Mouse (Mus musculus) neural tube, embryonic 11.5 days (tissue): ENCODE data around the gene Scgn. TPM values are rescaled to one million over a fixed set of nuclear protein-coding genes. Genes with fewer than 3 reads are reported as not detected.

Source experiments
- ATAC-seq: fragments of 200-750 bp; cut with Nextera tagmentation; 2 replicates; pipeline ENCODE4 v1.8.0; 2017; ENCODE audit warnings: moderate number of reproducible peaks, mild to moderate bottlenecking, moderate TSS enrichment, moderate library complexity; ENCODE audit not compliant: insufficient read depth, low FRiP score, low TSS enrichment
- DNase-seq: peaks from one replicate; pipeline ENCODE4 v3.0.0-alpha.2; 2015; ENCODE audit warnings: low spot score
- H3K27ac ChIP-seq: fragments of 300-500 bp; sonication (generic); 2 replicates; pipeline ENCODE4 v1.5.1; 2014; ENCODE audit warnings: low read depth, mild to moderate bottlenecking, low read length
- H3K27me3 ChIP-seq: fragments of 300-500 bp; sonication (generic); 2 replicates; pipeline ENCODE4 v1.6.1; 2014; ENCODE audit warnings: mild to moderate bottlenecking, low read length, mixed read lengths; ENCODE audit not compliant: control insufficient read depth, insufficient read depth
- H3K36me3 ChIP-seq: fragments of 300-500 bp; sonication (generic); 2 replicates; pipeline ENCODE4 v1.6.1; 2014; ENCODE audit warnings: mild to moderate bottlenecking, low read length, moderate library complexity, mixed read lengths; ENCODE audit not compliant: control insufficient read depth, insufficient read depth
- H3K4me1 ChIP-seq: fragments of 300-500 bp; sonication (generic); 2 replicates; pipeline ENCODE4 v1.6.1; 2014; ENCODE audit warnings: low read length, mixed read lengths; ENCODE audit not compliant: control insufficient read depth, insufficient read depth
- H3K4me2 ChIP-seq: fragments of 300-500 bp; sonication (generic); 2 replicates; pipeline ENCODE4 v1.6.1; 2014; ENCODE audit warnings: low read depth, mild to moderate bottlenecking, moderate library complexity
- H3K4me3 ChIP-seq: fragments of 300-500 bp; sonication (generic); 2 replicates; pipeline ENCODE4 v1.5.1; 2014; ENCODE audit warnings: low read depth, low read length
- H3K9ac ChIP-seq: fragments of 300-500 bp; sonication (generic); 2 replicates; pipeline ENCODE4 v1.6.1; 2014; ENCODE audit warnings: mild to moderate bottlenecking, low read length
- H3K9me3 ChIP-seq: fragments of 300-500 bp; sonication (generic); 2 replicates; pipeline ENCODE4 v1.6.1; 2016; ENCODE audit warnings: low read length; ENCODE audit not compliant: control insufficient read depth
- WGBS: fragments of 180-500 bp; shearing (Covaris S2); extraction: QIAGEN DNeasy Blood & Tissue Kit; methylation state at CpG from one replicate; pipeline ENCODE4 v1.1.7; 2014; 5-methylcytosine and 5-hydroxymethylcytosine counted together
- polyA plus RNA-seq: library from polyadenylated mRNA; unstranded; fragments of >200 nt; fragmentation: Nextera tagmentation; extraction: Ambion mirVana; gene quantifications from 2 replicates; pipeline ENCODE4 v1.2.1, GENCODE M21; 2014

The Scgn gene
- polyA plus RNA-seq, 1 experiment from 2014 or later, result 0.73 TPM

DNA sequence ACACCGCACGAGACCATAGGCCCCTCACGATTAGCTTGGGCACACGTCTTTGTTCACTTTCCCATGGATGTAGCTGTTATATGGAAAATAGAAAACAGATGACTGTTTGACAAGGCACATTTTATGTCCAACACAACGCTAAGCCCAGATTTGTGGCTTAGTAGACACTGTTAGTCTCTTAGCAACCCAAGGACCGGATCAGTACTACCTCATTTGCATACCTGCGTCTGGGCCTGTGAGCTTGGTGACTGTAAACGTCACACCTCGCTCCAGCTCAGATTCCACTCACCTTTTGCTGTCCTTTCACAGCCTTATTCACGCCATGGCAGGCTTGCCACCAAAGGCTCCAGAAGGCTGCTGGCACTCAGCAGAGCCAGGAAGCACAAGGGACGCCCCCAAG, 60.1 kb downstream of the Scgn start:
- WGBS, result 72% methylated on average over 11 of the region's 11 CpGs
- H3K4me3 ChIP-seq, result no peak overlapping the region
- H3K9me3 ChIP-seq, result no peaks in the 10 kb centered on the region
- no peak for DNase-seq
- no peak overlapping the region for H3K9ac ChIP-seq
- no peak overlapping the region for H3K4me2 ChIP-seq
- no peaks in the 10 kb centered on the region for H3K4me1 ChIP-seq
- no peaks in the 10 kb centered on the region for H3K27me3 ChIP-seq
- no peaks in the 10 kb centered on the region for H3K36me3 ChIP-seq
- no peak overlapping the region for H3K27ac ChIP-seq
- no peak for ATAC-seq

DNA sequence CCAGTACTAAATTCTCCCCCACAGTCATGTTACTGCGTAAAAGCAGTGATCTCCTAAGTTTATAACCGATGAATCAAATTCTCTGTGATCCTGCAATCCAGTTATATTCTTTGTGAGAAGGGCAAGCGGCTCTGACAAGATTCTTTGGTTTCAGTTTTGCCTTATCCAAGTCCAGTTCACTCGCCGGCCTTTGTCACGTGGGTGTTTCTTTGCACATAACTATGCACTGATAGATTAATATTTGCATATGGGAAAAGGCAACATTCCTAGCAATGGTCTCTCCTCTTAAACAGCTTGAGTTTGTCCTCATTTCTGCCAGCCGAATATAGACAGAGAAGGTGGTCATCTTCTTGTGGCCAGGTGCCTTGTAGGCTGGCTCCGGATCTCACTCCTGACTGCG, 60.6 kb downstream of the Scgn start:
- Histone ChIP-seq H3K9ac (no peak overlapping the region), H3K4me2 (no peak overlapping the region), H3K27me3 (no peaks in the 10 kb centered on the region), H3K27ac (no peak overlapping the region), H3K4me3 (no peak overlapping the region), H3K9me3 (no peaks in the 10 kb centered on the region), H3K4me1 (no peaks in the 10 kb centered on the region), H3K36me3 (no peaks in the 10 kb centered on the region)
- 91% methylated on average over 9 of the region's 9 CpGs for WGBS
- no peak for DNase-seq
- ATAC-seq, result no peak

DNA sequence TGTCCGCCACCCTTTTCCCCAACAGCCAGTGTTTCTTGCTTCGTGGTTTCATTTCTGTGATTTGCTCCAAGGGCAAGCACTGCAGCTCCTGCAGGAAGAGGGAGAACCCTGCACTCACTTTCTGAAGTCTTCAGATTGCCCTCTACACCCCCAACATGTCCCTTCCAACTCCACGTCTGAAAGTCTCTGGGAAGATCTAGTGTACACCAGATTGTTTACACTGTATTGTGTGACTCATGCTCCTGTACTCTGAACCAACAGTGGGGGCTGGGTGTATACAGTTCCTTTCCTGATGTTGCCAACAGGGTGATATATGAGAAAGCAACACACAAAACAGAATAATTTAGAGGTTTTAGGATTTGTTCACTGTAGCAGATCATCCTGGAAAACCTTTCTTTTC, 62.4 kb downstream of the Scgn start:
- Histone ChIP-seq H3K9me3 (no peaks in the 10 kb centered on the region), H3K27me3 (no peaks in the 10 kb centered on the region), H3K4me2 (no peak overlapping the region), H3K4me1 (no peaks in the 10 kb centered on the region), H3K27ac (no peak overlapping the region), H3K4me3 (no peak overlapping the region), H3K9ac (no peak overlapping the region), H3K36me3 (no peaks in the 10 kb centered on the region)
- no peak for ATAC-seq
- DNase-seq, result no peak
- 69% methylated on average over 3 of the region's 3 CpGs for WGBS

DNA sequence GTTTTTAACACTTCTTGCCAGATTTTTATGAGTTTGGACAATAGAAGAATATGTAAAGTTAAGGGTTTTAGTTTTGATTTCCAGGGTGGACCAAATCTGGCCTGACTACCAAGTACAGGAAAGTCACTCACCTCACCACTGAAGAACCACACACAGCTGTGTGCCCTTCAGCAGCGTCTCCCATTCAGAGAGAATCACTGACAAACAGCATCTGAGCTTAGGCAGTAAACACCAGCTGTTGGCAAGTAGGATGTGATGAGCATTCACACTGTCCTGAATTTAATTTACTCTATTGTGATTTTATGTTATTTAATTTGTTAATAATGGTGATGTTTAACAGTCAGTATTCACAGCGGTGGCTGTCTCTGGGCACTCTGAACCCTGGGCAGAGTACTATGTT, 65.2 kb downstream of the Scgn start:
- no peaks in the 10 kb centered on the region for H3K9me3 ChIP-seq
- no peaks in the 10 kb centered on the region for H3K4me1 ChIP-seq
- no peak overlapping the region for H3K27ac ChIP-seq
- H3K36me3 ChIP-seq, result no peaks in the 10 kb centered on the region
- ATAC-seq (no peak), DNase-seq (no peak)
- no peak overlapping the region for H3K4me3 ChIP-seq
- H3K4me2 ChIP-seq, result no peak overlapping the region
- no peak overlapping the region for H3K9ac ChIP-seq
- H3K27me3 ChIP-seq, result no peaks in the 10 kb centered on the region
- 75% methylated on average over 2 of the region's 2 CpGs for WGBS

DNA sequence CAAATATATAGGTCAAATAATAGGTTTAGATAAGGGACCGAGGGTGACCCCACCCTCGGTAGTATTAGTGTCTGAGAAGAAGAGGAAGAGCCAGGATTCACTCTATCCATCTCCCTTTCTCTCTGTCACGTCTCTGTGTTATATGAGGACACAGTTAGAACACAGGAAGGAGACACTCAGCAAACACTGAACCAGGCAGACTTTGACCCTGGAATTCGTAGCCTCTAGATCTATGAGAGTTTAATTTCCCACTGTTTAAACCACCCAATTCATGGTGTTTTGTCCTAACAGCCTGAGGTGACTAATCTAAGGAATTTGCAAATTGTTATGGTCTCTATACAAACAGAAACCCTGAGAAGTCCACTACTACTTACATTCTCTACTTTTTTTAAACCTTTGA, 73.3 kb downstream of the Scgn start:
- WGBS, result 86% methylated on average over 4 of the region's 4 CpGs
- Histone ChIP-seq H3K27ac (no peak overlapping the region), H3K4me2 (no peak overlapping the region), H3K27me3 (no peaks in the 10 kb centered on the region), H3K9me3 (no peaks in the 10 kb centered on the region), H3K9ac (no peak overlapping the region), H3K4me1 (no peaks in the 10 kb centered on the region), H3K36me3 (no peaks in the 10 kb centered on the region), H3K4me3 (no peak overlapping the region)
- ATAC-seq, result no peak
- DNase-seq, result no peak

DNA sequence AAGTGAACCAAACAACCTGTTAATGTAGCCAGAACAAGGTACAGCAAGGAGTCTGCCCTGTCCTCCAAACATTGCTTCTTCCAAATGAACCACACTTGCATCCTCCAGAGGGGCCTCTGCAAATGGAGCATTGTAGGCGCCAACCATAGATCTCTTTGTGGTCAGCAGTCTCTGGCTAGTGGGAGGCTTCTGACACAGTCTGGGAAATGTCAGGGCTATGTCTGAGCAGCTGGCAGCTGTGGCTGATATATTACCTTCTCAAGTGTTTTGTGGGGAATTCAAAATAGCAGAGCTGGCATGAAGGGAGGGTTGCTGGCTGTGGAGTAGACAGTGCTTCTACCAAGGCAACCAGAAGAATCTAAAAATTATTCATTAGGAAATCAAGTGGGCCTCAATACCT, 74.9 kb downstream of the Scgn start:
- H3K4me2 ChIP-seq, result no peak overlapping the region
- no peaks in the 10 kb centered on the region for H3K36me3 ChIP-seq
- H3K9ac ChIP-seq, result no peak overlapping the region
- no peaks in the 10 kb centered on the region for H3K4me1 ChIP-seq
- H3K4me3 ChIP-seq, result no peak overlapping the region
- WGBS, result 66% methylated on average over 1 of the region's 1 CpGs
- DNase-seq, result no peak
- no peaks in the 10 kb centered on the region for H3K27me3 ChIP-seq
- no peak overlapping the region for H3K27ac ChIP-seq
- no peaks in the 10 kb centered on the region for H3K9me3 ChIP-seq
- no peak for ATAC-seq

DNA sequence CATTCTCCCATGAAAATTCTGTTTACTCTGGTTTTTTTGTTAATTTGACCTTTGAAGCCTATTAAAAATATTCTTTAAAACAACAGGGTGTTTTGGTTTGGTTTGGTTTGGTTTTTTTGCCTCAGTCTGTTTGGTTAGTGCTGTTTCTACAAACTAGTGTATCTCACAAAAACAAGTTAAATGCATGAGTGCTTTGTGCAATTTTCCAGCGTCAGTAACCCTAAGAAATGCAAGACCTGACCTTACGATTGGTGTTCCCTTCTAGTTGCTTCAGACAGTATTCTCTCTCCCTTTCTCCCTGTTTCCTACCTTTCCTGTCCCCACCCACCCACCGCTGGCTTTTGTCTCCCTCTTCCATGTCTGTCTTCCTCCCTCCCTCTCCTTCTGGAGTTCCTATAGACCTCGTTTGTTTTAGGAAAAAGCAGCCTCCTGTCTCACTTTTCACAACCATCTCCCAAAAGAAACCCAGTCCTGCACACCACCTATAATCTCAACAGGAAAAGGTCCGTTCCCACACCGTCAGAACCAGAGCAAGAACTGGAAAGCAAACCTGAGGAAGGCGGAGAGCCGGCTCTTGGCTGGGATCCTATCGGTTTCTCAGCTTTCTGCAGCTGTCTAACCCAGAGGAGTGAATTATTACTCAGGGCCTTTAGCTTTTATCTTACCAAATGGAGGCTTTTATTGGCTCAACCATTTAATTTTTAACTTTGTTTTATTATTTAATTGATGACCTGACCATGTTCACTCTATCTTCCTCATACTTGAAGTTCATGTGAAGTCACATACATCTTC, 76.4 kb downstream of the Scgn start, which contains the start of gene Slc17a4:
Gene Slc17a4 (minus strand): TSS at position 634 of the 792 bp plus-strand sequence.
- Histone ChIP-seq H3K4me3 (no peak within 1 kb of the TSS), H3K27me3 (no peaks in the 10 kb centered on the region), H3K27ac (no peak within 1 kb of the TSS), H3K4me2 (no peak within 1 kb of the TSS), H3K9me3 (no peaks in the 10 kb centered on the region), H3K4me1 (no peaks in the 10 kb centered on the region), H3K9ac (no peak within 1 kb of the TSS), H3K36me3 (no peaks in the 10 kb centered on the region)
- ATAC-seq (no peak), DNase-seq (no peak)
- WGBS, result 69% methylated on average over 9 of the region's 9 CpGs

DNA sequence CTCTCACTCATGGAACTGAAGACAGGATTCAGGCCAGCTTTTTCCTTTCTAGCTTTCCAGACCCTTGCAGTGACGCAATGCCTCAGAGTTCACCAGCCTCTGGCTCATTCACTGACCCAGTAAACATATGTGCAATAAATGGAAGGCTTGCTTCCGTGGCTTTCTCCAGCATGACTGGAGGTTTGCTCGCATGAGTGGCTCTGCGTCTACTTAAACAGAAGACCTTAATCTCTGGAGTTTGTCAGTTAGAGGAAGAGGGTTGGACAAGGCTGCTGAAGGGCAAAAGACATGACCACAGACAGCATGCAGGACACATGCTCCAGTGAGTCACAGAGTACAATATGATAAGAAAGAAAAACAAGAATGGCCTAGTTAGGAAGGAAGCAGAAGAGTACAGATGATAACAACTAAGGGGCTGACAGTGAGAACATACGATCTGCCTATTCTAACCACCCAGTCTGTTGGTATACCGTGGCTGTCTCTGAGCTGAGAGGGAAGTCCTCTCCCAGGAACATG, 77.2 kb downstream of the Scgn start:
- Histone ChIP-seq H3K4me2 (no peak overlapping the region), H3K4me1 (no peaks in the 10 kb centered on the region), H3K4me3 (no peak overlapping the region), H3K27ac (no peak overlapping the region), H3K27me3 (no peaks in the 10 kb centered on the region), H3K9me3 (no peaks in the 10 kb centered on the region), H3K9ac (no peak overlapping the region), H3K36me3 (no peaks in the 10 kb centered on the region)
- DNase-seq (no peak), ATAC-seq (no peak)
- 49% methylated on average over 6 of the region's 6 CpGs for WGBS

DNA sequence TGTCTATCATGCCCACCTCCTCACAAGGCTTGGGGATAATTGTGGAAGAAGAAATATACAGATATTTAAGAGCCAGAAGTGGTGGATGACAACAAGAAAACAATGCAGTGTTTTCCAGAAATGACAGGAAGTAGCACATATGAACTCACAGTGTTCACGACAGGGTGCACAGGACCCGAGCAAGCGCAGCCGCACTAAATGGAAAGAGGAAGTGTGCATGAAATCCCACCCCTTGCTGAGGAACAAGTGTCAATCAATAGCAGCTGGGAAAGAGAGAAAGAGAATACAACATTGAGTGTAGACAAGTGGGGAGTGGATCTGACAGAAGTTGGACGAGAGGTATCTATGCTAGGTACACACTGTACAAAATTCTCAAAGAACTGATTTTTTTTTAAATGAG, 79.7 kb downstream of the Scgn start:
- H3K9me3 ChIP-seq, result no peaks in the 10 kb centered on the region
- no peak overlapping the region for H3K4me3 ChIP-seq
- H3K27ac ChIP-seq, result no peak overlapping the region
- WGBS, result 85% methylated on average over 5 of the region's 5 CpGs
- H3K36me3 ChIP-seq, result no peaks in the 10 kb centered on the region
- ATAC-seq (no peak), DNase-seq (no peak)
- H3K9ac ChIP-seq, result no peak overlapping the region
- no peaks in the 10 kb centered on the region for H3K27me3 ChIP-seq
- H3K4me1 ChIP-seq, result no peaks in the 10 kb centered on the region
- no peak overlapping the region for H3K4me2 ChIP-seq
